Comparison of ENCODE assay signal across 8 mouse cellular contexts in genomic region chr7:28959505-28960045, GRCm38 (mm10). TPM values are rescaled to one million over a fixed set of nuclear protein-coding genes. Genes with fewer than 3 reads are reported as not detected.
DNase-seq lines count a peak whose midpoint lies in the region; ATAC-seq and TF ChIP-seq lines count a peak whose summit lies in the region.

No protein-coding gene starts in this region.

- peak overlapping the region; percentile 90 for H3K4me2 ChIP-seq in forebrain, embryonic 16.5 days (ENCODE audit: low read length)
- peak overlapping the region; percentile 92 for H3K4me2 ChIP-seq in liver, postnatal 0 days (ENCODE audit: low read depth, low read length)
- peak overlapping the region; percentile 95 for H3K4me2 ChIP-seq in stomach, embryonic 14.5 days (replicated peaks; ENCODE audit: low read depth, low read length)

- peak; percentile 55; the same call in 1 of the 2 replicates for TF ChIP-seq EP300 in liver, postnatal 0 days (IDR thresholded peaks at IDR 0.05; ENCODE audit: low read depth)

- peaks cover 47% of the 10 kb centered on the region for H3K4me1 ChIP-seq in forebrain, embryonic 16.5 days (replicated peaks; ENCODE audit: control insufficient read depth, insufficient read depth, low read length)
- H3K4me1 ChIP-seq in liver, postnatal 0 days (ENCODE audit: insufficient read depth) = peaks cover 67% of the 10 kb centered on the region
- peaks cover 43% of the 10 kb centered on the region for H3K4me1 ChIP-seq in stomach, embryonic 14.5 days (ENCODE audit: control insufficient read depth, insufficient read depth, low read length)

- H3K27ac ChIP-seq in layer of hippocampus, adult 2 months = peak overlapping the region; percentile 7; the same call in 1 of the 2 replicates
- H3K27ac ChIP-seq in forebrain, embryonic 16.5 days (ENCODE audit: low read length) = no peak overlapping the region
- H3K27ac ChIP-seq in liver, postnatal 0 days (ENCODE audit: low read depth) = peak overlapping the region; percentile 69
- peak overlapping the region; percentile 91 for H3K27ac ChIP-seq in stomach, embryonic 14.5 days (ENCODE audit: low read length)

- TF ChIP-seq CTCF in layer of hippocampus, adult 2 months (conservative IDR thresholded peaks at IDR 0.05) = no peak
- no peak for TF ChIP-seq CTCF in liver, postnatal 0 days (IDR thresholded peaks at IDR 0.05; ENCODE audit: low read depth)

- H3K27me3 ChIP-seq in forebrain, embryonic 16.5 days (replicated peaks; ENCODE audit: control insufficient read depth, insufficient read depth, low read length) = no peaks in the 10 kb centered on the region
- H3K27me3 ChIP-seq in liver, postnatal 0 days (ENCODE audit: insufficient read depth, low read length) = no peaks in the 10 kb centered on the region
- no peaks in the 10 kb centered on the region for H3K27me3 ChIP-seq in stomach, embryonic 14.5 days (ENCODE audit: control insufficient read depth, insufficient read depth, low read length)

- no peaks in the 10 kb centered on the region for H3K9me3 ChIP-seq in forebrain, embryonic 16.5 days (ENCODE audit: control insufficient read depth, low read length)
- H3K9me3 ChIP-seq in liver, postnatal 0 days (ENCODE audit: low read length) = no peaks in the 10 kb centered on the region
- no peaks in the 10 kb centered on the region for H3K9me3 ChIP-seq in stomach, embryonic 14.5 days (ENCODE audit: control insufficient read depth, low read depth, low read length)

- WGBS in forebrain, embryonic 16.5 days = 44% methylated on average over 6 of the region's 6 CpGs
- 10% methylated on average over 6 of the region's 6 CpGs for WGBS in liver, postnatal 0 days (ENCODE audit: insufficient replicate concordance)
- 7% methylated on average over 6 of the region's 6 CpGs for WGBS in stomach, embryonic 14.5 days

- no peak for DNase-seq in layer of hippocampus, adult 2 months (ENCODE audit: low spot score in 2 of 2)
- no peak for DNase-seq in layer of hippocampus, postnatal 10 days (ENCODE audit: low spot score in 2 of 2)
- DNase-seq in liver, postnatal 0 days = peak; percentile 62
- no peak for DNase-seq in cerebellum, postnatal 36 days
- no peak for DNase-seq in thymus, adult 18-20 months
- no peak for DNase-seq in spleen, postnatal 14 days (ENCODE audit: low spot score in 2 of 2)

- no peak for ATAC-seq in forebrain, embryonic 16.5 days
- peak; percentile 57 for ATAC-seq in liver, postnatal 0 days
- peak; percentile 21 for ATAC-seq in stomach, embryonic 14.5 days (ENCODE audit: insufficient number of reproducible peaks, insufficient read depth, low FRiP score, low read depth)

- H3K9ac ChIP-seq in forebrain, embryonic 16.5 days (replicated peaks; ENCODE audit: low read depth, low read length) = peak overlapping the region; percentile 18
- H3K9ac ChIP-seq in liver, postnatal 0 days (replicated peaks) = peak overlapping the region; percentile 93
- H3K9ac ChIP-seq in stomach, embryonic 14.5 days (replicated peaks; ENCODE audit: low read depth, low read length) = peak overlapping the region; percentile 94

- H3K4me3 ChIP-seq in layer of hippocampus, adult 2 months = peak overlapping the region; percentile 98
- no peak overlapping the region for H3K4me3 ChIP-seq in forebrain, embryonic 16.5 days (replicated peaks; ENCODE audit: low read length)
- H3K4me3 ChIP-seq in liver, postnatal 0 days (ENCODE audit: low read depth, low read length) = peak overlapping the region; percentile 89
- peak overlapping the region; percentile 99 for H3K4me3 ChIP-seq in stomach, embryonic 14.5 days (ENCODE audit: low read depth, low read length)

- H3K36me3 ChIP-seq in forebrain, embryonic 16.5 days (ENCODE audit: control insufficient read depth, insufficient read depth) = no peaks in the 10 kb centered on the region
- no peaks in the 10 kb centered on the region for H3K36me3 ChIP-seq in liver, postnatal 0 days (replicated peaks; ENCODE audit: insufficient read depth, low read length)
- no peaks in the 10 kb centered on the region for H3K36me3 ChIP-seq in stomach, embryonic 14.5 days (ENCODE audit: control insufficient read depth, insufficient read depth, low read length)

RNA-seq across cellular contexts. Expression of gene Actn4, which starts 2.6 kb away (rescaled TPM):
- total RNA-seq in layer of hippocampus, adult 2 months (2021) = 100 to 1,000 TPM; 131 to 134 TPM
- total RNA-seq in layer of hippocampus, postnatal 10 days (2021) = 100 to 1,000 TPM; 128 to 129 TPM
- polyA plus RNA-seq in forebrain, embryonic 16.5 days (2015; fragmentation: Nextera tagmentation; extraction: Ambion mirVana) = 150 and 155 TPM in 2 replicates
- 76.3 and 81.2 TPM in 2 replicates for polyA plus RNA-seq in liver, postnatal 0 days (2015; fragmentation: Nextera tagmentation; extraction: Ambion mirVana)
- polyA plus RNA-seq in stomach, embryonic 14.5 days (2014; fragmentation: Nextera tagmentation; extraction: Ambion mirVana) = 272 and 280 TPM in 2 replicates

RNA-seq across cellular contexts. Expression of gene Eif3k, which starts 22.1 kb away (rescaled TPM):
- total RNA-seq in layer of hippocampus, adult 2 months (2021) = 100 to 1,000 TPM; 198 to 202 TPM
- total RNA-seq in layer of hippocampus, postnatal 10 days (2021) = 100 to 1,000 TPM; 177 to 178 TPM
- polyA plus RNA-seq in forebrain, embryonic 16.5 days (2015; fragmentation: Nextera tagmentation; extraction: Ambion mirVana) = 296 and 297 TPM in 2 replicates
- polyA plus RNA-seq in liver, postnatal 0 days (2015; fragmentation: Nextera tagmentation; extraction: Ambion mirVana) = 162 and 166 TPM in 2 replicates
- 413 and 444 TPM in 2 replicates for polyA plus RNA-seq in stomach, embryonic 14.5 days (2014; fragmentation: Nextera tagmentation; extraction: Ambion mirVana)

RNA-seq across cellular contexts. Expression of gene Map4k1, which starts 22.3 kb away (rescaled TPM):
- total RNA-seq in layer of hippocampus, adult 2 months (2021) = 1 to 10 TPM in 1 of 2 experiments, under 1 TPM in 1; 0.90 to 1.8 TPM
- total RNA-seq in layer of hippocampus, postnatal 10 days (2021) = 1 to 10 TPM; 4.6 to 5.8 TPM
- polyA plus RNA-seq in forebrain, embryonic 16.5 days (2015; fragmentation: Nextera tagmentation; extraction: Ambion mirVana) = 6.7 and 10.0 TPM in 2 replicates
- polyA plus RNA-seq in liver, postnatal 0 days (2015; fragmentation: Nextera tagmentation; extraction: Ambion mirVana) = 11.9 and 16.5 TPM in 2 replicates
- polyA plus RNA-seq in stomach, embryonic 14.5 days (2014; fragmentation: Nextera tagmentation; extraction: Ambion mirVana) = 8.5 and 11.3 TPM in 2 replicates

Comparison
In these comparisons a context has a peak if more than half of its experiments do, and no peak if none do; other contexts are left out.
1. H3K9ac ChIP-seq: peak in every context shown above with its lines; median percentile 94 in stomach, embryonic 14.5 days; 93 in liver, postnatal 0 days; 18 in forebrain, embryonic 16.5 days.